Mouse (Mus musculus): ENCODE results near the gene Gm9970. TPM values are rescaled to one million over a fixed set of nuclear protein-coding genes. Genes with fewer than 3 reads are reported as not detected.
"Not testable (repeated sequence)": the region's sequence is repeated elsewhere in the genome, so short reads cannot be mapped to it uniquely, and the experiment has no call there.

Gene Gm9970
- polyA plus RNA-seq, 1 experiment from 2014 or later, result 0.40 TPM

GRCm38 (mm10) chr5:31221304-31221945 lies 19.6 kb downstream of the Gm9970 start:
- peak overlapping the region; percentile 89 for H3K4me3 ChIP-seq
- peaks cover 14% of the 10 kb centered on the region for H3K4me1 ChIP-seq
- no peak for ATAC-seq (ENCODE audit: borderline replicate concordance, extremely low read depth, low FRiP score, low TSS enrichment)
- peak overlapping the region; percentile 73 for H3K4me2 ChIP-seq
- no peaks in the 10 kb centered on the region for H3K36me3 ChIP-seq
- peak overlapping the region; percentile 83 for H3K27ac ChIP-seq
- WGBS, result 14% methylated on average over 11 of the region's 11 CpGs
- peak overlapping the region; percentile 84 for H3K9ac ChIP-seq
- no peaks in the 10 kb centered on the region for H3K9me3 ChIP-seq
- H3K27me3 ChIP-seq, result no peaks in the 10 kb centered on the region

- peaks cover 14% of the 10 kb centered on the region for H3K4me1 ChIP-seq
- peak within 1 kb of the TSS; percentile 73 for H3K4me2 ChIP-seq
- H3K27ac ChIP-seq, result peak within 1 kb of the TSS; percentile 88
- peak within 1 kb of the TSS; percentile 84 for H3K9ac ChIP-seq
- under 1% methylated on average over 67 of the region's 70 CpGs for WGBS
- H3K27me3 ChIP-seq, result no peaks in the 10 kb centered on the region
- H3K36me3 ChIP-seq, result no peaks in the 10 kb centered on the region
- H3K4me3 ChIP-seq, result peak within 1 kb of the TSS; percentile 89
- no peaks in the 10 kb centered on the region for H3K9me3 ChIP-seq
- ATAC-seq (ENCODE audit: borderline replicate concordance, extremely low read depth, low FRiP score, low TSS enrichment), result peak; percentile 97
These were observed 20.4 kb downstream of the Gm9970 start, which contains the start of gene Ppm1g for GRCm38 (mm10) chr5:31220448-31221303. Gene Ppm1g (minus strand): TSS chr5:31220687.

- Histone ChIP-seq H3K36me3 (no peaks in the 10 kb centered on the region), H3K27ac (peak overlapping the region; percentile 88), H3K9ac (peak overlapping the region; percentile 84), H3K27me3 (no peaks in the 10 kb centered on the region), H3K9me3 (no peaks in the 10 kb centered on the region), H3K4me2 (peak overlapping the region; percentile 73), H3K4me1 (peaks cover 14% of the 10 kb centered on the region), H3K4me3 (peak overlapping the region; percentile 89)
- ATAC-seq (ENCODE audit: borderline replicate concordance, extremely low read depth, low FRiP score, low TSS enrichment), result peak; percentile 60
- WGBS, result under 1% methylated on average over 40 of the region's 40 CpGs
These were observed 21.1 kb downstream of the Gm9970 start for GRCm38 (mm10) chr5:31219911-31220447.

DNA sequence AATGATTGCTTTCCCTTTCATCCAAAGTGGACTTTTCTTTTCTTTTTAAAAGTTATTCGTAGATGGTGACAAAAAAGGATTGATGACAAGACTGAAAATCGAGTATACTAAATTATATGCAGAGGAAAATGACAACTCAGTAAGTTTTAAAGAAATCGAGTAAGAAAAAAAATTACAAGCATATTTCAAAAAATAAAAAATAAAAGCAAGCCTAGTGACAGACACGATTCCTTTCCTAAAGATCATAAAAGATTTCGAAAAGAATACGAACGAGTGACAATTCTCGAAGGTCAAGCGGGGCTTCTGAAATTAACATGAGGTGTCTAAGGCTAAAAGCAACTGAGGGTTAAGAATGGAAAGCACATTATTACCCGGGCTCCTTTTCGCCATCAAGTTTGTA lies 21.6 kb downstream of the Gm9970 start:
- Histone ChIP-seq H3K27ac (peak overlapping the region; percentile 88), H3K36me3 (no peaks in the 10 kb centered on the region), H3K4me2 (peak overlapping the region; percentile 73), H3K27me3 (no peaks in the 10 kb centered on the region), H3K4me3 (peak overlapping the region; percentile 89), H3K9me3 (no peaks in the 10 kb centered on the region), H3K9ac (peak overlapping the region; percentile 84), H3K4me1 (peaks cover 14% of the 10 kb centered on the region)
- ATAC-seq (ENCODE audit: borderline replicate concordance, extremely low read depth, low FRiP score, low TSS enrichment), result no peak
- WGBS, result 2% methylated on average over 11 of the region's 11 CpGs

- Histone ChIP-seq H3K9ac (0 out of 2 replicates have a peak overlapping the region, but pooled peaks have one; percentile 9), H3K36me3 (no peaks in the 10 kb centered on the region), H3K27ac (peak overlapping the region; percentile 31; the same call in 1 of the 2 replicates), H3K9me3 (no peaks in the 10 kb centered on the region), H3K4me3 (peak overlapping the region; percentile 89), H3K4me2 (peak overlapping the region; percentile 73), H3K27me3 (no peaks in the 10 kb centered on the region), H3K4me1 (peaks cover 14% of the 10 kb centered on the region)
- WGBS, result 0% methylated on average over 2 of the region's 2 CpGs
- ATAC-seq (ENCODE audit: borderline replicate concordance, extremely low read depth, low FRiP score, low TSS enrichment), result no peak
These were observed 22.0 kb downstream of the Gm9970 start for GRCm38 (mm10) chr5:31219070-31219469.

DNA sequence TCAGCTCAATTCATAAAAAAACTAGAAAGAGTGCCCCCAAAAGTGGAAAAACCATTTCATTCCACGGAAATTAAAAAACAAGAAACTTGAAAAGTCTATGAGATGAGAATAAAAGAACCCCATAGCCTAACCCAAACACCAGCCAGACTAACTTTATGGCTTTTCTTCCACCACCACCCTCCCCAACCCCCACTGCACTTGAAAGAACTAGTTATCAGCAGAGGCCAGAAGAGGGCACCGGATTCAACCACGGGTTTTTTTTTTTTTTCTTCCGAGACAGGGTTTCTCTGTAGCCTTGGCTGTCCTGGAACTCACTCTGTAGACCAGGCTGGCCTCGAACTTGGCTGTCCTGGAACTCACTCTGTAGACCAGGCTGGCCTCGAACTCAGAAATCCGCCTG lies 22.7 kb downstream of the Gm9970 start:
- Histone ChIP-seq H3K27me3 (no peaks in the 10 kb centered on the region), H3K27ac (peak overlapping the region; percentile 55; the same call in 1 of the 2 replicates), H3K4me1 (peaks cover 14% of the 10 kb centered on the region), H3K36me3 (no peaks in the 10 kb centered on the region), H3K4me3 (0 out of 2 replicates have a peak overlapping the region, but pooled peaks have one; percentile 3), H3K9ac (no peak overlapping the region), H3K4me2 (peak overlapping the region; percentile 73; the same call in 1 of the 2 replicates), H3K9me3 (no peaks in the 10 kb centered on the region)
- no peak for ATAC-seq (ENCODE audit: borderline replicate concordance, extremely low read depth, low FRiP score, low TSS enrichment)
- WGBS, result 55% methylated on average over 7 of the region's 7 CpGs

GRCm38 (mm10) chr5:31216554-31216953 lies 24.5 kb downstream of the Gm9970 start:
- H3K27ac ChIP-seq; H3K9ac ChIP-seq; H3K36me3 ChIP-seq; H3K4me2 ChIP-seq; H3K9me3 ChIP-seq; H3K27me3 ChIP-seq; H3K4me3 ChIP-seq; ATAC-seq (ENCODE audit: borderline replicate concordance, extremely low read depth, low FRiP score, low TSS enrichment): not testable (repeated sequence)
- peaks cover 12% of the 10 kb centered on the region for H3K4me1 ChIP-seq
- 86% methylated on average over 6 of the region's 6 CpGs for WGBS

DNA sequence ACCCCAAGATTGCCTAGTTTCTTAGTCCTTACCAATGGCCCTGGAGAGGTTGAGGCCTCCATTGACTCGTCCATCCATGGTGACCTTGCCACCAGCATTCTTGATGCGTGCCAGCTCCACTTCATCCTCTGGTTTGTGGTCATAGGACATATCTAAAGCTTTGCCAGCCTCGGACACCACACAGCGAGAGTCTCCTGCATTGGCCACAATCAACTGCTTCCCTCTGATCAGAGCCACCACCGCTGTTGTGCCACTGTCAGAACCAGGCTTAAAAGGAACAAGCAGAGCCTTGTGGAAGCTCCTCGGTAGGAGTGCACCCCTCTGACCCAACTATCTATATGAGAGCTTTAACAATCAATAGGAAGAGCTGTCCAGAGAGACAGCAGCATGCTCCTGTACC lies 36.6 kb downstream of the Gm9970 start:
- 92% methylated on average over 6 of the region's 6 CpGs for WGBS
- Histone ChIP-seq H3K9ac (no peak overlapping the region), H3K9me3 (0 out of 2 replicates have a peak, but pooled peaks cover 3% of the 10 kb centered on the region), H3K27me3 (no peaks in the 10 kb centered on the region), H3K4me2 (no peak overlapping the region), H3K4me3 (no peak overlapping the region), H3K4me1 (peaks cover 22% of the 10 kb centered on the region), H3K27ac (no peak overlapping the region), H3K36me3 (peaks cover 61% of the 10 kb centered on the region)
- ATAC-seq (ENCODE audit: borderline replicate concordance, extremely low read depth, low FRiP score, low TSS enrichment), result no peak

- WGBS, result 87% methylated on average over 2 of the region's 2 CpGs
- H3K36me3 ChIP-seq, result peaks cover 66% of the 10 kb centered on the region
- no peak overlapping the region for H3K27ac ChIP-seq
- no peak for ATAC-seq (ENCODE audit: borderline replicate concordance, extremely low read depth, low FRiP score, low TSS enrichment)
- no peaks in the 10 kb centered on the region for H3K27me3 ChIP-seq
- no peak overlapping the region for H3K9ac ChIP-seq
- peaks cover 22% of the 10 kb centered on the region for H3K4me1 ChIP-seq
- H3K9me3 ChIP-seq, result 0 out of 2 replicates have a peak, but pooled peaks cover 3% of the 10 kb centered on the region
- no peak overlapping the region for H3K4me3 ChIP-seq
- no peak overlapping the region for H3K4me2 ChIP-seq
These were observed 37.2 kb downstream of the Gm9970 start for GRCm38 (mm10) chr5:31203866-31204265.

DNA sequence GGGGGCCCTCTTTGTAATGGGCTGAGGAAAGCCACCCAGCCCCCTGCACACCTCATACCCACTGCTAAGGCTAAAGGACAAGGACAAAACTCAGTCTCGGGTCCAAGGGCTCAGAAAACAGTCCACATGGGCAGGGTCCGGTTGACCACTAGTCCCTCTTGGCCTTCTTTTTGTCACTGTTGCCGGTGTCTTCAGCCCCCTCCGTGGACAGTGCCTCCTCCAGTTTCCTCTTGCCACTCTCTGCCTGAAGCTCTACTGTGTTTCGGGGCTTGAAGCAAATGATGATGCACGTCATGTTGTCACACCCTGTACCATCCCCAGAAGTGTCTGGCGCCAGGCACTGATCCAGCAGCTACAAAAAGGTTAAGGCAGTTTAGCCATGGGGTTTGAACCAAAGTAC lies 38.1 kb downstream of the Gm9970 start:
- Histone ChIP-seq H3K4me3 (peak overlapping the region; percentile 80), H3K4me1 (peaks cover 22% of the 10 kb centered on the region), H3K9me3 (0 out of 2 replicates have a peak, but pooled peaks cover 3% of the 10 kb centered on the region), H3K27ac (peak overlapping the region; percentile 83), H3K4me2 (peak overlapping the region; percentile 74), H3K9ac (0 out of 2 replicates have a peak overlapping the region, but pooled peaks have one; percentile 82), H3K36me3 (peaks cover 76% of the 10 kb centered on the region), H3K27me3 (no peaks in the 10 kb centered on the region)
- 82% methylated on average over 7 of the region's 7 CpGs for WGBS
- ATAC-seq (ENCODE audit: borderline replicate concordance, extremely low read depth, low FRiP score, low TSS enrichment), result no peak

DNA sequence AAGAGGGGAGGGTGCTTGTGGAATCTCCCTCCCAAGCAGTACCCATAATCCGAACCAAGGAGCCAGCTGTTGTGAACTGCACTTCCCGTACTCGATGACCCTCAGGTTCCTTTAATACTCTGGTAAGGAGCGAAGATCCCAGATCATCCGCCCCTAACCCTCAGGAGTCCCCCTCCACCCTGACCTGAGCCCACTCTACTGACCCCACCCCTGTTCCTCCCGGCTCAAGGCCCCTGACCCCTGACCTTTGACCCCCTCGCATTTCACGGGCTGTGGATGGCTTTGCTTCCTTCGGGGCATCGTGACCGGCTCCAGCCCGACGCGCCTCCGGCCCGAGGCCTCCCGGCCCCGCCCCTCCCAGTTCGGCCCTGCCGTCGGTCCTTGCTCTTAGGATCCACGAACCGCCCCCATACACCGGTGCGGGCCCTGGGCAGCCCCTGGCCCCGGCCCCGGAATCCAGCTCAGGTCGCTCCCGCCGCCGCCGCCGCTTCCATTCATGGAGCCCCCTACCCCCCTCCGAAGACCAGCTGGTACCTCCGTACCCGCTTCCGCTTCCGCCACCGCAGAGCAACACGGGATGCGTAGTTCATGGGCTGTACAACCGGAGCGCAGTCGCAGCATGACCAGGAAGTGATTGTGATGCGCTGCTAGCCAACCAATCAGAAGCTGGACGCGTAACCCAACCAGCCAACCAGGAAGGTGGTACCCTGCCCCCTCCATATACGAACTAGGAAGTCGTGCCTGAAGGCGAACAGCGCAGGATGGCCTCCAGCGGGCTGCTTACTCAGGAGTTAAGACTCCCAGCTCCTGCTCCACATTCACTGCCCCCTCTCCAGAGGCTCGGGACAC lies 39.1 kb downstream of the Gm9970 start, which contains the start of gene Zfp513:
TSS of gene Zfp513 (minus strand) at position 562 of the 849 bp plus-strand sequence.
- H3K4me1 ChIP-seq, result peaks cover 22% of the 10 kb centered on the region
- 0 out of 2 replicates have a peak, but pooled peaks cover 3% of the 10 kb centered on the region for H3K9me3 ChIP-seq
- peak within 1 kb of the TSS; percentile 77 for H3K4me2 ChIP-seq
- peaks cover 76% of the 10 kb centered on the region for H3K36me3 ChIP-seq
- H3K4me3 ChIP-seq, result peak within 1 kb of the TSS; percentile 80
- H3K9ac ChIP-seq, result peak within 1 kb of the TSS; percentile 82
- peak within 1 kb of the TSS; percentile 83 for H3K27ac ChIP-seq
- ATAC-seq (ENCODE audit: borderline replicate concordance, extremely low read depth, low FRiP score, low TSS enrichment), result peak; percentile 97
- no peaks in the 10 kb centered on the region for H3K27me3 ChIP-seq
- under 1% methylated on average over 42 of the region's 53 CpGs for WGBS
